Mouse (Mus musculus) layer of hippocampus, adult 2 months (tissue): ENCODE data around the gene Vkorc1l1. TPM values are rescaled to one million over a fixed set of nuclear protein-coding genes. Genes with fewer than 3 reads are reported as not detected.
A peak's percentile ranks its signal among the peaks of the same experiment; 100 is the strongest.
"Not testable (repeated sequence)": the region's sequence is repeated elsewhere in the genome, so short reads cannot be mapped to it uniquely, and the experiment has no call there.

Experiments used
- DNase-seq, 2 experiments: peaks; one replicate each; pipeline ENCODE4 v3.0.0; 2022; ENCODE audit warnings: low spot score in 2 of 2
- H3K27ac ChIP-seq: fragments of 200-600 bp; 2 replicates; pipeline ENCODE4 v1.8.1; 2022
- H3K4me3 ChIP-seq: fragments of 200-600 bp; 2 replicates; pipeline ENCODE4 v1.8.1; 2022; ENCODE audit warnings: mild to moderate bottlenecking
- CTCF ChIP-seq: fragments of 200-600 bp; conservative IDR thresholded peaks from 2 replicates; pipeline ENCODE4 v1.8.1; 2022; ENCODE audit warnings: antibody characterized with exemption, mild to moderate bottlenecking, moderate library complexity
- long read RNA-seq, 2 experiments: library from polyadenylated mRNA; stranded (forward); transcript quantifications; one replicate each; pipeline ENCODE4 v2.0.0; 2021; ENCODE audit warnings: borderline mapping rate in 2 of 2
- total RNA-seq, 2 experiments: library from RNA; stranded (reverse); gene quantifications; 2 replicates each; pipeline ENCODE4 v1.2.3; 2021

The Vkorc1l1 gene
- total RNA-seq, result 10 to 100 TPM; 42.2 to 44.0 TPM
- long read RNA-seq, experiment 1, full-length matches to known transcripts, result 30 of 46 reads
- long read RNA-seq, experiment 1, partial matches to known transcripts, result 3 of 46 reads
- long read RNA-seq, experiment 1, other reads (novel, unspliced or antisense), result 13 of 46 reads
- long read RNA-seq, experiment 2, full-length matches to known transcripts, result 67 of 80 reads
- long read RNA-seq, experiment 2, partial matches to known transcripts, result 0 of 80 reads
- long read RNA-seq, experiment 2, other reads (novel, unspliced or antisense), result 13 of 80 reads

GRCm38 (mm10) chr5:129941495-129942045, at the start of gene Vkorc1l1:
Gene Vkorc1l1, plus strand, starts transcription at chr5:129941970.
- TF ChIP-seq CTCF, result no peak
- peak within 1 kb of the TSS; percentile 62 for H3K27ac ChIP-seq
- peak; percentile 98 to 99 for DNase-seq

GRCm38 (mm10) chr5:129895198-129896088, 46.3 kb upstream of the Vkorc1l1 start, which contains the start of gene Zbed5:
Gene Zbed5, plus strand, starts transcription at chr5:129895723.
- DNase-seq, result peak; percentile 87 to 91
- Histone ChIP-seq H3K4me3 (peak within 1 kb of the TSS; percentile 84), H3K27ac (peak within 1 kb of the TSS; percentile 73)
- no peak for TF ChIP-seq CTCF

More at GRCm38 (mm10) chr5:129941495-129942045, at the start of gene Vkorc1l1:
- H3K4me3 ChIP-seq, result peak within 1 kb of the TSS; percentile 77

GRCm38 (mm10) chr5:129898449-129898848, 43.3 kb upstream of the Vkorc1l1 start, which contains the start of gene Phkg1:
Gene Phkg1, minus strand, starts transcription at chr5:129898549.
- no peak for TF ChIP-seq CTCF
- Histone ChIP-seq H3K27ac (no peak within 1 kb of the TSS), H3K4me3 (no peak within 1 kb of the TSS)
- DNase-seq, result no peak

GRCm38 (mm10) chr5:129907775-129908174, 34.0 kb upstream of the Vkorc1l1 start:
- Histone ChIP-seq H3K4me3 (peak overlapping the region; percentile 79), H3K27ac (peak overlapping the region; percentile 94; the same call in 1 of the 2 replicates)
- no peak for DNase-seq
- no peak for TF ChIP-seq CTCF

- H3K27ac ChIP-seq, result peak within 1 kb of the TSS; percentile 94
- peak; percentile 56 for TF ChIP-seq CTCF
- peak within 1 kb of the TSS; percentile 79 for H3K4me3 ChIP-seq
- DNase-seq, result peak; percentile 79 to 86
Measured at GRCm38 (mm10) chr5:129908242-129908965, 33.4 kb upstream of the Vkorc1l1 start, which contains the start of gene Nupr1l. Gene Nupr1l, plus strand, starts transcription at chr5:129908540.

- DNase-seq, result no peak
- Histone ChIP-seq H3K27ac (peak overlapping the region; percentile 94), H3K4me3 (peak overlapping the region; percentile 79)
- TF ChIP-seq CTCF, result no peak
Measured at GRCm38 (mm10) chr5:129909147-129909546, 32.6 kb upstream of the Vkorc1l1 start.

GRCm38 (mm10) chr5:129909591-129909990, 32.2 kb upstream of the Vkorc1l1 start:
- Histone ChIP-seq H3K27ac (no peak overlapping the region), H3K4me3 (no peak overlapping the region)
- no peak for DNase-seq
- no peak for TF ChIP-seq CTCF

- no peak overlapping the region for H3K27ac ChIP-seq
- TF ChIP-seq CTCF, result peak; percentile 67
- DNase-seq, result no peak
- no peak overlapping the region for H3K4me3 ChIP-seq
Measured at GRCm38 (mm10) chr5:129914024-129914423, 27.7 kb upstream of the Vkorc1l1 start.

- H3K27ac ChIP-seq, DNase-seq, H3K4me3 ChIP-seq: not testable (repeated sequence)
Measured at GRCm38 (mm10) chr5:129915491-129915890, 26.3 kb upstream of the Vkorc1l1 start.

- no peak overlapping the region for H3K4me3 ChIP-seq
- H3K27ac ChIP-seq, result no peak overlapping the region
- no peak for TF ChIP-seq CTCF
- DNase-seq, result no peak
Measured at GRCm38 (mm10) chr5:129918065-129918651, 23.6 kb upstream of the Vkorc1l1 start.

GRCm38 (mm10) chr5:129918752-129919151, 23.0 kb upstream of the Vkorc1l1 start:
- H3K4me3 ChIP-seq, result no peak overlapping the region
- no peak for DNase-seq
- TF ChIP-seq CTCF, result no peak
- H3K27ac ChIP-seq, result no peak overlapping the region

GRCm38 (mm10) chr5:129919320-129919719, 22.4 kb upstream of the Vkorc1l1 start:
- no peak overlapping the region for H3K4me3 ChIP-seq
- no peak for TF ChIP-seq CTCF
- DNase-seq, result no peak
- H3K27ac ChIP-seq, result no peak overlapping the region
